Mouse (Mus musculus): ENCODE data around the gene Runx3. TPM values are rescaled to one million over a fixed set of nuclear protein-coding genes. Genes with fewer than 3 reads are reported as not detected.

The Runx3 gene
- polyA plus RNA-seq, 1 experiment from 2014 or later: 1.3 TPM

GRCm38 (mm10) chr4:135156531-135156930, 36.1 kb downstream of the Runx3 start:
- WGBS: 25% methylated on average over 6 of the region's 6 CpGs
- Histone ChIP-seq H3K9ac (ENCODE audit: low read length) (no peak overlapping the region), H3K4me2 (ENCODE audit: low read depth, low read length) (no peak overlapping the region), H3K27ac (ENCODE audit: low read length) (no peak overlapping the region), H3K36me3 (ENCODE audit: control insufficient read depth, insufficient read depth) (no peaks in the 10 kb centered on the region), H3K4me3 (ENCODE audit: low read length) (no peak overlapping the region), H3K9me3 (replicated peaks; ENCODE audit: control insufficient read depth, low read length) (no peaks in the 10 kb centered on the region), H3K4me1 (ENCODE audit: control insufficient read depth, insufficient read depth, low read length) (0 out of 2 replicates have a peak, but pooled peaks cover 3% of the 10 kb centered on the region), H3K27me3 (ENCODE audit: control insufficient read depth, insufficient read depth, low read length) (peaks cover 86% of the 10 kb centered on the region)
- ATAC-seq (replicated peaks; ENCODE audit: extremely low read depth, insufficient read depth, low FRiP score): no peak

GRCm38 (mm10) chr4:135157329-135157728, 36.9 kb downstream of the Runx3 start:
- H3K9ac ChIP-seq (ENCODE audit: low read length): no peak overlapping the region
- H3K4me1 ChIP-seq (ENCODE audit: control insufficient read depth, insufficient read depth, low read length): peaks cover 4% of the 10 kb centered on the region
- H3K4me2 ChIP-seq (ENCODE audit: low read depth, low read length): no peak overlapping the region
- H3K27ac ChIP-seq (ENCODE audit: low read length): no peak overlapping the region
- no peak overlapping the region for H3K4me3 ChIP-seq (ENCODE audit: low read length)
- peaks cover 78% of the 10 kb centered on the region for H3K27me3 ChIP-seq (ENCODE audit: control insufficient read depth, insufficient read depth, low read length)
- no peaks in the 10 kb centered on the region for H3K36me3 ChIP-seq (ENCODE audit: control insufficient read depth, insufficient read depth)
- 21% methylated on average over 6 of the region's 6 CpGs for WGBS
- H3K9me3 ChIP-seq (replicated peaks; ENCODE audit: control insufficient read depth, low read length): no peaks in the 10 kb centered on the region
- ATAC-seq (replicated peaks; ENCODE audit: extremely low read depth, insufficient read depth, low FRiP score): no peak

GRCm38 (mm10) chr4:135158724-135159409, 38.4 kb downstream of the Runx3 start:
- no peak for ATAC-seq (replicated peaks; ENCODE audit: extremely low read depth, insufficient read depth, low FRiP score)
- Histone ChIP-seq H3K9me3 (replicated peaks; ENCODE audit: control insufficient read depth, low read length) (no peaks in the 10 kb centered on the region), H3K4me1 (ENCODE audit: control insufficient read depth, insufficient read depth, low read length) (peaks cover 4% of the 10 kb centered on the region), H3K27me3 (ENCODE audit: control insufficient read depth, insufficient read depth, low read length) (peaks cover 68% of the 10 kb centered on the region), H3K27ac (ENCODE audit: low read length) (no peak overlapping the region), H3K4me2 (ENCODE audit: low read depth, low read length) (no peak overlapping the region), H3K4me3 (ENCODE audit: low read length) (no peak overlapping the region), H3K36me3 (ENCODE audit: control insufficient read depth, insufficient read depth) (no peaks in the 10 kb centered on the region), H3K9ac (ENCODE audit: low read length) (no peak overlapping the region)
- 13% methylated on average over 9 of the region's 9 CpGs for WGBS

- H3K36me3 ChIP-seq (ENCODE audit: control insufficient read depth, insufficient read depth): no peaks in the 10 kb centered on the region
- no peak overlapping the region for H3K9ac ChIP-seq (ENCODE audit: low read length)
- no peak overlapping the region for H3K27ac ChIP-seq (ENCODE audit: low read length)
- H3K4me2 ChIP-seq (ENCODE audit: low read depth, low read length): no peak overlapping the region
- no peak for ATAC-seq (replicated peaks; ENCODE audit: extremely low read depth, insufficient read depth, low FRiP score)
- no peaks in the 10 kb centered on the region for H3K9me3 ChIP-seq (replicated peaks; ENCODE audit: control insufficient read depth, low read length)
- 40% methylated on average over 2 of the region's 2 CpGs for WGBS
- H3K4me3 ChIP-seq (ENCODE audit: low read length): no peak overlapping the region
- H3K27me3 ChIP-seq (ENCODE audit: control insufficient read depth, insufficient read depth, low read length): peaks cover 63% of the 10 kb centered on the region
- peaks cover 4% of the 10 kb centered on the region for H3K4me1 ChIP-seq (ENCODE audit: control insufficient read depth, insufficient read depth, low read length)
Observed at GRCm38 (mm10) chr4:135159663-135160062, 39.2 kb downstream of the Runx3 start.

- ATAC-seq (replicated peaks; ENCODE audit: extremely low read depth, insufficient read depth, low FRiP score): no peak
- WGBS: 77% methylated on average over 3 of the region's 3 CpGs
- Histone ChIP-seq H3K9me3 (replicated peaks; ENCODE audit: control insufficient read depth, low read length) (no peaks in the 10 kb centered on the region), H3K4me1 (ENCODE audit: control insufficient read depth, insufficient read depth, low read length) (peaks cover 4% of the 10 kb centered on the region), H3K9ac (ENCODE audit: low read length) (no peak overlapping the region), H3K27ac (ENCODE audit: low read length) (no peak overlapping the region), H3K4me3 (ENCODE audit: low read length) (no peak overlapping the region), H3K4me2 (ENCODE audit: low read depth, low read length) (no peak overlapping the region), H3K27me3 (ENCODE audit: control insufficient read depth, insufficient read depth, low read length) (peaks cover 59% of the 10 kb centered on the region), H3K36me3 (ENCODE audit: control insufficient read depth, insufficient read depth) (no peaks in the 10 kb centered on the region)
Observed at GRCm38 (mm10) chr4:135160168-135160567, 39.7 kb downstream of the Runx3 start.

- Histone ChIP-seq H3K9ac (ENCODE audit: low read length) (no peak overlapping the region), H3K4me2 (ENCODE audit: low read depth, low read length) (no peak overlapping the region), H3K27me3 (ENCODE audit: control insufficient read depth, insufficient read depth, low read length) (peaks cover 50% of the 10 kb centered on the region), H3K27ac (ENCODE audit: low read length) (no peak overlapping the region), H3K4me1 (ENCODE audit: control insufficient read depth, insufficient read depth, low read length) (peaks cover 8% of the 10 kb centered on the region), H3K9me3 (replicated peaks; ENCODE audit: control insufficient read depth, low read length) (no peaks in the 10 kb centered on the region), H3K36me3 (ENCODE audit: control insufficient read depth, insufficient read depth) (no peaks in the 10 kb centered on the region), H3K4me3 (ENCODE audit: low read length) (no peak overlapping the region)
- 71% methylated on average over 11 of the region's 11 CpGs for WGBS
- ATAC-seq (replicated peaks; ENCODE audit: extremely low read depth, insufficient read depth, low FRiP score): no peak
Observed at GRCm38 (mm10) chr4:135161441-135161840, 41.0 kb downstream of the Runx3 start.

GRCm38 (mm10) chr4:135165761-135166160, 45.3 kb downstream of the Runx3 start:
- Histone ChIP-seq H3K9ac (ENCODE audit: low read length) (no peak overlapping the region), H3K27me3 (ENCODE audit: control insufficient read depth, insufficient read depth, low read length) (peaks cover 33% of the 10 kb centered on the region)
- no peak for ATAC-seq (replicated peaks; ENCODE audit: extremely low read depth, insufficient read depth, low FRiP score)

GRCm38 (mm10) chr4:135166413-135167225, 46.2 kb downstream of the Runx3 start:
- no peak overlapping the region for H3K4me3 ChIP-seq (ENCODE audit: low read length)
- H3K4me2 ChIP-seq (ENCODE audit: low read depth, low read length): peak overlapping the region; percentile 38
- 0 out of 2 replicates have a peak, but pooled peaks have one; percentile 37 for ATAC-seq (replicated peaks; ENCODE audit: extremely low read depth, insufficient read depth, low FRiP score)
- H3K36me3 ChIP-seq (ENCODE audit: control insufficient read depth, insufficient read depth): no peaks in the 10 kb centered on the region
- H3K9me3 ChIP-seq (replicated peaks; ENCODE audit: control insufficient read depth, low read length): no peaks in the 10 kb centered on the region
- H3K4me1 ChIP-seq (ENCODE audit: control insufficient read depth, insufficient read depth, low read length): peaks cover 15% of the 10 kb centered on the region
- 10% methylated on average over 23 of the region's 23 CpGs for WGBS
- H3K27me3 ChIP-seq (ENCODE audit: control insufficient read depth, insufficient read depth, low read length): peaks cover 33% of the 10 kb centered on the region
- H3K27ac ChIP-seq (ENCODE audit: low read length): no peak overlapping the region
- peak overlapping the region; percentile 53; the same call in 1 of the 2 replicates for H3K9ac ChIP-seq (ENCODE audit: low read length)

More at GRCm38 (mm10) chr4:135165761-135166160, 45.3 kb downstream of the Runx3 start:
- Histone ChIP-seq H3K27ac (ENCODE audit: low read length) (no peak overlapping the region), H3K4me2 (ENCODE audit: low read depth, low read length) (no peak overlapping the region), H3K9me3 (replicated peaks; ENCODE audit: control insufficient read depth, low read length) (no peaks in the 10 kb centered on the region), H3K4me3 (ENCODE audit: low read length) (no peak overlapping the region), H3K36me3 (ENCODE audit: control insufficient read depth, insufficient read depth) (no peaks in the 10 kb centered on the region), H3K4me1 (ENCODE audit: control insufficient read depth, insufficient read depth, low read length) (peaks cover 15% of the 10 kb centered on the region)
- 62% methylated on average over 6 of the region's 6 CpGs for WGBS
